In genomic region chr11:86738308-86738707, GRCm38 (mm10) we compare ENCODE assay signal across 7 mouse cellular contexts. TPM values are rescaled to one million over a fixed set of nuclear protein-coding genes. Genes with fewer than 3 reads are reported as not detected.
DNase-seq lines count a peak whose midpoint lies in the region; ATAC-seq and TF ChIP-seq lines count a peak whose summit lies in the region.
"Not testable (repeated sequence)": the region's sequence is repeated elsewhere in the genome, so short reads cannot be mapped to it uniquely, and the experiment has no call there.

No protein-coding gene starts in this region.

- not testable (repeated sequence) for H3K4me2 ChIP-seq in intestine, postnatal 0 days (replicated peaks; ENCODE audit: low read depth); liver, embryonic 11.5 days; midbrain, postnatal 0 days (ENCODE audit: low read depth, low read length, poor library complexity, severe bottlenecking)
- peak overlapping the region; percentile 27 for H3K4me2 ChIP-seq in liver, embryonic 15.5 days

- H3K9me3 ChIP-seq in intestine, postnatal 0 days (ENCODE audit: control insufficient read depth); liver, embryonic 11.5 days (ENCODE audit: control insufficient read depth, low read length); liver, embryonic 15.5 days (replicated peaks); midbrain, postnatal 0 days (ENCODE audit: low read length): not testable (repeated sequence)

- H3K9ac ChIP-seq in intestine, postnatal 0 days (ENCODE audit: low read depth, low read length); liver, embryonic 11.5 days (ENCODE audit: low read depth, low read length); liver, embryonic 15.5 days; midbrain, postnatal 0 days (replicated peaks; ENCODE audit: low read length, poor library complexity, severe bottlenecking): not testable (repeated sequence)

- H3K27me3 ChIP-seq in Patski; intestine, postnatal 0 days (replicated peaks; ENCODE audit: control insufficient read depth, insufficient read depth, low read length); liver, embryonic 11.5 days (replicated peaks; ENCODE audit: control insufficient read depth, insufficient read depth, low read length); liver, embryonic 15.5 days; midbrain, postnatal 0 days (ENCODE audit: insufficient read depth, low read length): not testable (repeated sequence)

- H3K4me3 ChIP-seq in brown adipose tissue, adult 24 weeks (ENCODE audit: insufficient read depth, low read depth, low read length); intestine, postnatal 0 days (ENCODE audit: low read depth, low read length); liver, embryonic 11.5 days (ENCODE audit: low read depth, low read length); liver, embryonic 15.5 days (replicated peaks); midbrain, postnatal 0 days (ENCODE audit: low read depth, low read length): not testable (repeated sequence)

- DNase-seq in CD4-positive, CD25-positive, alpha-beta regulatory T cell, adult 2 months (ENCODE audit: low read depth, low spot score) = peak; percentile 21
- not testable (repeated sequence) for DNase-seq in Patski (ENCODE audit: low read depth, low spot score); liver, embryonic 11.5 days (ENCODE audit: low spot score); midbrain, postnatal 0 days (ENCODE audit: low spot score)

- TF ChIP-seq CTCF in Patski (IDR thresholded peaks at IDR 0.05) = peak; percentile 46
- peak; percentile 22; the same call in 1 of the 2 replicates for TF ChIP-seq CTCF in intestine, postnatal 0 days (IDR thresholded peaks at IDR 0.05; ENCODE audit: low read depth)
- peak; percentile 30; the same call in 1 of the 2 replicates for TF ChIP-seq CTCF in midbrain, postnatal 0 days (IDR thresholded peaks at IDR 0.05)

- WGBS in intestine, postnatal 0 days = 90% methylated on average over 1 of the region's 1 CpGs
- WGBS in liver, embryonic 11.5 days = 88% methylated on average over 1 of the region's 1 CpGs
- WGBS in liver, embryonic 15.5 days (ENCODE audit: insufficient replicate concordance) = 83% methylated on average over 1 of the region's 1 CpGs
- WGBS in midbrain, postnatal 0 days = 96% methylated on average over 1 of the region's 1 CpGs

- H3K27ac ChIP-seq in brown adipose tissue, adult 24 weeks (replicated peaks; ENCODE audit: low read depth, low read length) = 0 out of 2 replicates have a peak overlapping the region, but pooled peaks have one; percentile 34
- not testable (repeated sequence) for H3K27ac ChIP-seq in intestine, postnatal 0 days (ENCODE audit: low read depth, low read length); midbrain, postnatal 0 days (ENCODE audit: low read depth, low read length)
- 0 out of 2 replicates have a peak overlapping the region, but pooled peaks have one; percentile 5 for H3K27ac ChIP-seq in liver, embryonic 11.5 days (ENCODE audit: low read depth, low read length)
- peak overlapping the region; percentile 77 for H3K27ac ChIP-seq in liver, embryonic 15.5 days (replicated peaks)

- in situ Hi-C loops in Patski (cut with MboI; ENCODE audit: low pct_unique_long_range_greater_than_20kb) = not testable (repeated sequence)

- ATAC-seq in Patski; intestine, postnatal 0 days; liver, embryonic 11.5 days (replicated peaks; ENCODE audit: low FRiP score); liver, embryonic 15.5 days (ENCODE audit: insufficient read depth); midbrain, postnatal 0 days (ENCODE audit: low FRiP score): not testable (repeated sequence)

- CTCF ChIA-PET in Patski (lab: Charles Lee) = interaction anchor here (0.9 to 2.0 kb wide), 6 partner anchors 11 to 42 kb away, joined by 3 to 7 read pairs (median 4); no protein-coding TSS in a partner anchor

- not testable (repeated sequence) for H3K4me1 ChIP-seq in brown adipose tissue, adult 24 weeks (ENCODE audit: control insufficient read depth, insufficient read depth, insufficient read length, low read length); intestine, postnatal 0 days (replicated peaks; ENCODE audit: control insufficient read depth, insufficient read depth, low read length); midbrain, postnatal 0 days (ENCODE audit: insufficient read depth, low read length)
- peaks cover 35% of the 10 kb centered on the region for H3K4me1 ChIP-seq in liver, embryonic 11.5 days (replicated peaks; ENCODE audit: control insufficient read depth, insufficient read depth, low read length)
- peaks cover 66% of the 10 kb centered on the region for H3K4me1 ChIP-seq in liver, embryonic 15.5 days (replicated peaks)

- POLR2A ChIA-PET in Patski (lab: Charles Lee) = interaction anchor here (1.0 to 1.3 kb wide), 2 partner anchors 10 to 12 kb away, joined by 3 to 7 read pairs; no protein-coding TSS in a partner anchor

- peaks cover 10% of the 10 kb centered on the region; the same call in 1 of the 2 replicates for H3K36me3 ChIP-seq in intestine, postnatal 0 days (ENCODE audit: control insufficient read depth, insufficient read depth)
- not testable (repeated sequence) for H3K36me3 ChIP-seq in liver, embryonic 11.5 days (ENCODE audit: control insufficient read depth, insufficient read depth, low read length); midbrain, postnatal 0 days (ENCODE audit: insufficient read depth, low read length)
- H3K36me3 ChIP-seq in liver, embryonic 15.5 days (replicated peaks) = peaks cover 38% of the 10 kb centered on the region

RNA-seq across cellular contexts. Expression of gene Cltc, which starts 19.1 kb away (rescaled TPM):
- 301 TPM for polyA plus RNA-seq in Patski (2021)
- 106 and 155 TPM in 2 replicates for polyA plus RNA-seq in brown adipose tissue, adult 24 weeks (2012; ENCODE audit: insufficient read depth, insufficient read length, missing spikeins)
- polyA plus RNA-seq in intestine, postnatal 0 days (2015; fragmentation: Nextera tagmentation; extraction: Ambion mirVana) = 87.3 and 95.2 TPM in 2 replicates
- 157 and 185 TPM in 2 replicates for polyA plus RNA-seq in liver, embryonic 11.5 days (2014; fragmentation: Nextera tagmentation; extraction: Ambion mirVana)
- polyA plus RNA-seq in liver, embryonic 15.5 days (2015; fragmentation: Nextera tagmentation; extraction: Ambion mirVana) = 79.4 and 91.3 TPM in 2 replicates
- total RNA-seq in midbrain, postnatal 0 days (2014; rRNA removed) = 440 and 500 TPM in 2 replicates
- 136 and 140 TPM in 2 replicates for polyA plus RNA-seq in midbrain, postnatal 0 days (2015; fragmentation: Nextera tagmentation; extraction: Ambion mirVana)

RNA-seq across cellular contexts. Expression of gene Ptrh2, which starts 54.5 kb away (rescaled TPM):
- polyA plus RNA-seq in Patski (2021) = 16.2 TPM
- 11.9 and 15.9 TPM in 2 replicates for polyA plus RNA-seq in brown adipose tissue, adult 24 weeks (2012; ENCODE audit: insufficient read depth, insufficient read length, missing spikeins)
- 14.2 and 14.6 TPM in 2 replicates for polyA plus RNA-seq in intestine, postnatal 0 days (2015; fragmentation: Nextera tagmentation; extraction: Ambion mirVana)
- 39.6 and 40.5 TPM in 2 replicates for polyA plus RNA-seq in liver, embryonic 11.5 days (2014; fragmentation: Nextera tagmentation; extraction: Ambion mirVana)
- polyA plus RNA-seq in liver, embryonic 15.5 days (2015; fragmentation: Nextera tagmentation; extraction: Ambion mirVana) = 14.3 and 15.0 TPM in 2 replicates
- 14.8 and 15.8 TPM in 2 replicates for total RNA-seq in midbrain, postnatal 0 days (2014; rRNA removed)
- polyA plus RNA-seq in midbrain, postnatal 0 days (2015; fragmentation: Nextera tagmentation; extraction: Ambion mirVana) = 22.5 and 22.8 TPM in 2 replicates

RNA-seq across cellular contexts. Expression of gene Vmp1, which starts 54.7 kb away (rescaled TPM):
- 443 TPM for polyA plus RNA-seq in Patski (2021)
- 62.6 and 85.5 TPM in 2 replicates for polyA plus RNA-seq in brown adipose tissue, adult 24 weeks (2012; ENCODE audit: insufficient read depth, insufficient read length, missing spikeins)
- 387 and 408 TPM in 2 replicates for polyA plus RNA-seq in intestine, postnatal 0 days (2015; fragmentation: Nextera tagmentation; extraction: Ambion mirVana)
- polyA plus RNA-seq in liver, embryonic 11.5 days (2014; fragmentation: Nextera tagmentation; extraction: Ambion mirVana) = 112 and 130 TPM in 2 replicates
- polyA plus RNA-seq in liver, embryonic 15.5 days (2015; fragmentation: Nextera tagmentation; extraction: Ambion mirVana) = 80.8 and 81.0 TPM in 2 replicates
- total RNA-seq in midbrain, postnatal 0 days (2014; rRNA removed) = 45.3 and 73.0 TPM in 2 replicates
- polyA plus RNA-seq in midbrain, postnatal 0 days (2015; fragmentation: Nextera tagmentation; extraction: Ambion mirVana) = 136 TPM in 2 replicates
